Mouse (Mus musculus) left cerebral cortex, postnatal 25 days (tissue): ENCODE results near the gene Dpagt1. TPM values are rescaled to one million over a fixed set of nuclear protein-coding genes. Genes with fewer than 3 reads are reported as not detected.
"Not testable (repeated sequence)": the region's sequence is repeated elsewhere in the genome, so short reads cannot be mapped to it uniquely, and the experiment has no call there.

Experiments used
- DNase-seq, 2 experiments: peaks; one replicate each; pipeline ENCODE4 v3.0.0; 2022; ENCODE audit warnings: low spot score in 2 of 2, mixed read lengths in 1 of 2
- intact Hi-C: fragments of 180-260 bp; cut with DNase I; formaldehyde crosslinking; loops from one replicate; pipeline ENCODE4 v1.15.1; 2025
- microRNA-seq, 2 experiments: library from miRNA; unstranded; fragments of <30 nt; microRNA quantifications; one replicate each; pipeline ENCODE4 v1.2.0; 2022
- total RNA-seq, 2 experiments: library from RNA; stranded (reverse); gene quantifications; 2 replicates each; pipeline ENCODE4 v1.2.3; 2021

Dpagt1 gene
- total RNA-seq, 2 experiments from 2014 or later = 12.5 to 13.8 TPM

DNA sequence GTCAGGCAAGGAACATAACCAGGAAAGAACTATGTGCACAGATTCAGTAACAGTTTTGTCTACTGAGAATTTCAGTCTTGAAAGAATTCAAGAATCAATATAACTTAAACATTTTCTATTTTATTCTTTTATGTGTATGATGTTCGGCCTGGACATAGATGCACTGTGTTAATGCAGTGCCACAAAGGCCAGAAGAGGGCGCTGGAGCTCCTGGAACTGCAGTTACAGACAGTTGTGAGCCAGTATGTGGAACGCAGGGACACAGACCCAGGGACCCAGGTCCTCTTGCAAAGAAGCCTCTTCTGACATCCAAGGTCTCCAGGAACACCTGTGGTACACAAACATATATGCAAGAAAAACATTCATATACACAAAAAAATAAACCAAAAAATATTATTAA, 38.7 kb downstream of the Dpagt1 start:
- no peak for DNase-seq
- intact Hi-C loops = no loop called here

DNA sequence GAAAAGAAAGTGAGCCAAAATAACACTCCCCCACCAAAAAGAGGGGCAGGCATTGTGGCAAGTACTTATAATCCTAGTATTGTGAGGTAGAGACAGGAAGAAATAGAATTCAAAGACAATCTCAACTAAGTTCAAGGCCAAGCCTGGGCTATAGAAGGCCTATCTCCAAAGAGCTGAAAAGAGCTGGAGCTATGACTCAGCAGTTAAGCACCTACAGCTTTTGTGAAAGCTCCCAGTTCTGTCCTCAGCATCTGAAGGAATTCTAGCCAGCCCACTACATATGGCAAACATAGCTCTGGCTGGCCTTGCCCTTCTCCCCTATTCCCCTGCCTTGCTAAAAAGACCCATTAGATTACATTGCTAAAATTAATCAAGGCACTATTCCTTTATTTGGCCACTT, 47.6 kb downstream of the Dpagt1 start:
- intact Hi-C loops = no loop called here
- DNase-seq = no peak

DNA sequence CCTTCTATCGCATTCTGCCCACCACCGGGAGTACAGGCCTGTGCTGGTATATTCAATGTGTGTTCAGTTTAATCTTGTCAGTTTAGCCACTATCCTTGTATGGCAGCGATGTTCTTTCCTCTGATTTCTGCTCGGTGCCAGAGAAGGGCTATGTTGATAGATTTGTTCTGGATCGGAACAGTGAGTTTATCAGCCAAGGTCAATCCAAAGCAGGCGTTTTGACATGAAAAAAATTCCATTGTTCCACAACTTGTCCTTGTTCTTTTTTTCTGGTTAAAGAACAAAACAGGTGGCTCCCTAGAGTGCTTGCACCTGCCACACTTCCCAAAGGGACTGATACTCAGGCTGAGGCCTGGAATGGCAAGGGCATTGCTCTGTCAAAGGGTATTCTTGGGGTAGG, 50.3 kb downstream of the Dpagt1 start:
- intact Hi-C loops = no loop called here
- no peak for DNase-seq

DNA sequence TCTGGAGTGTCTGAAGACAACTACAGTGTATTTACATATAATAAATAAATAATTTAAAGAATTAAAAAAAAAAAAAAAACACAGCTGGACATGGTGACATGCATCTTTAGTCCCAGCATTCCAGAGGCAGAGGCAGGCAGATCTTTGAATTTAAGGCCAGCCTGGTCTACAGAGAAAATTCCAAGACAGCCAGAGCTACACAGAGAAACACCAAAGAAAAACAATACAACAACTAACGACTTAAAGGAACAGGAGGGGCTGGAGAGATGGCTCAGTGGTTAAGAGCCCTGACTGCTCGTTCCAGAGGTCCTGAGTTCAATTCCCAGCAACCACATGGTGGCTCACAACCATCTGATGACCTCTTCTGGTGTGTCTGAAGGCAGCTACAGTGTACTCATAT, 51.5 kb downstream of the Dpagt1 start:
- DNase-seq, intact Hi-C loops: not testable (repeated sequence)

DNA sequence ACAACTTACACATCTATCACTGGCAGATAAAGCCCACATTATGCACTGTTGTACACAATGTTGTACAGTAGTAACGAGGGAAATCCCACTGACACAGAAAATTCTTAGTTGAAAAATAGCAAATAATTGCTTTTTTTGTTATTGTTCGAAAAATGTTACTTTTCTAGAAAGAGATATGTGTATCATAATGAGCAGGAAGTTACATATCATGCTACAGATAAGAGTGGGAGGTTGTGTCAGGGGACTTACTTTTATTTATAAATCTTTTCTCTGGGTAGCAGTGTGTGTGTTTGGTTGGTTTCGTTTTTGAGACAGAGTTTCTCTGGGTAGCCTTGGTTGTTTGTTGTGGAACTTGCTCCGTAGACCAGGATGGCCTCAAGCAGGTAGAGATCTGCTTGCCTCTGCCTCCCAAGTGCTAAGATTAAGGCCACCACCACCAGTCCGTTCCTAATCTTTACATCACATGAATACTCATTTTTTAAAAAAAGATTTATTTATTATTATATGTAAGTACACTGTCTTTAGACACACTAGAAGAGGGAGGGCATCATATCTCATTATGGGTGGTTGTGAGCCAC, 52.4 kb downstream of the Dpagt1 start:
- DNase-seq = no peak
- intact Hi-C loops = no loop called here

DNA sequence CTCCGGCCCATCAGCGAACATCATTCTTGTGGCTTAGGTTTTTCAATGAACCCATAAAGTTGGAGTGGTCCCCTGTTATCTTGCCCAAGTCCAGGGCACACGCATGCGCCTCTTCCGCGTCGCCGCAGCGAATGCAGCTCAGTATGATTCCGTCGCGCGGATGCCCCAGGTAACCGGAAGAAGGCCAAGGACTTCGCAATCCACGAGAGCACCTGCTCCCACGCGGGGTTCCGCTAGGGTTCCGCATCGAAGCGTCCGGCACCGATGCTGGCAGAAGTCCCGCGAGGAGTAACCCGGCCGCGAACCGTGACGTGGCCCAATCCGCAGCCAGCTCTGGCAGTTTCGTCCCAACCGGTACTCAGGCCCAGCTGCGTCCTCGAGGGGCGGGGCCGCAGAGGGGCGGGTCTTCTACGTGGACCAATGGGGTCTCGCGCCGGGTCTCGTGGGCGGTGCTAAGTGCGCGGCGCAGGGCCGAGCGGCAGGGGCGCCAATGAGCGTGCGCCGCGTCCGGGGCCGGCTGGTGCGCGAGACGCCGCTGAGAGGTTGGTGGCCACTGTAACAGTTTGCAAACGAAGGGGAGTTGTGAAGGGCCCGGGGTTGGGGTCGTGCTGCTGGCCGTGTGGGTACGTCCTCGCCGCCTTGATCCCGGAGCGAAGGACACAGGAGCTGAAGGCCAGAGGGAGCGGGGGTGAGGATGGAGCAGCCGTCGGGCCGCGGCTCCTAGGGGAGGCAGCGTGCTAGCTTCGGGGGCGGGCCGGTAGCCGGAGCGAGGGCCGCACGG, 53.4 kb downstream of the Dpagt1 start, which contains the start of gene Hyou1:
Gene Hyou1 (plus strand): TSS at position 437 of the 781 bp plus-strand sequence.
- intact Hi-C loops = no loop called here
- DNase-seq = peak; percentile 99

DNA sequence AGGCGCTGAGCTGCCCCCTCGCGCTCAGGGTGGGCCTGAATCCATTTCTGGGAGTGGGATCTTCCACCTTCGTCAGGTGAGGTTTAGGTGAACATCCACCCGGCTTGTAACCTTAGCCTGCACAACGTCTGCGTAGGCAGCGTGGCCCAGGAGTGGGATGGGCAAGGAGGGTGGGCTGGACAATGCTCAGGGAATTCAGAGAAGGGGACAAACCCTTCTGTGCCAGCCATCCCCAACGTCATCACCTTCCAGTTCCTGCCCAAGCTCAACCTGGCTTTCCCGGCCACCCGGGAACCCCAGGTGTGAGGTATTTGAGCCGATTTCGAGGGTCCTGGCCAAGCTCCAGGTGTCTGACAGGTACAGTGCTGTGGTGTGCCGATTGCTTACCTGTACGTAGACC, 54.0 kb downstream of the Dpagt1 start:
- DNase-seq = no peak
- intact Hi-C loops = no loop called here

Small RNAs within 50 kb of the gene (microRNA-seq; reads per million reads assigned to microRNA genes)
- gene Gm44335 = 0 reads per million in 2 experiments

Other genes with a start within 250 kb of the Dpagt1 start
- 1 to 10 TPM in 1 of 2 experiments, under 1 TPM in 1; 0.55 to 1.6 TPM for gene Mfrp, start 224.3 kb upstream of the Dpagt1 start, total RNA-seq
- 10 to 100 TPM; 23.1 to 26.1 TPM for gene C1qtnf5, start 218.8 kb upstream of the Dpagt1 start, total RNA-seq
- gene Gm49380, start 212.5 kb upstream of the Dpagt1 start, total RNA-seq = under 1 TPM; 0.14 to 0.27 TPM
- gene Rnf26, start 212.5 kb upstream of the Dpagt1 start, total RNA-seq = 10 to 100 TPM; 30.6 to 31.5 TPM
- 10 to 100 TPM; 13.2 to 14.8 TPM for gene Mcam, start 191.6 kb upstream of the Dpagt1 start, total RNA-seq
- gene Cbl, start 92.0 kb upstream of the Dpagt1 start, total RNA-seq = 10 to 100 TPM; 53.4 to 54.2 TPM
- 1 to 10 TPM; 1.3 to 2.0 TPM for gene Ccdc153, start 85.3 kb upstream of the Dpagt1 start, total RNA-seq
- under 1 TPM; 0.53 to 0.73 TPM for gene Pdzd3, start 74.5 kb upstream of the Dpagt1 start, total RNA-seq
- 10 to 100 TPM; 11.6 to 14.0 TPM for gene Nlrx1, start 57.4 kb upstream of the Dpagt1 start, total RNA-seq
- 10 to 100 TPM; 60.5 to 61.6 TPM for gene Abcg4, start 37.4 kb upstream of the Dpagt1 start, total RNA-seq
- gene Hinfp, start 20.3 kb upstream of the Dpagt1 start, total RNA-seq = 10 to 100 TPM; 28.4 to 28.6 TPM
- gene C2cd2l, start 5.7 kb upstream of the Dpagt1 start, total RNA-seq = 100 to 1,000 TPM; 207 to 225 TPM
- gene H2afx, start 8.7 kb downstream of the Dpagt1 start, total RNA-seq = 10 to 100 TPM; 56.6 to 56.8 TPM
- 10 to 100 TPM; 14.8 to 22.0 TPM for gene Hmbs, start 18.2 kb downstream of the Dpagt1 start, total RNA-seq
- gene Vps11, start 35.7 kb downstream of the Dpagt1 start, total RNA-seq = 10 to 100 TPM; 47.3 to 47.4 TPM
- 100 to 1,000 TPM; 142 to 144 TPM for gene Hyou1, start 53.5 kb downstream of the Dpagt1 start, total RNA-seq
- gene Slc37a4, start 70.8 kb downstream of the Dpagt1 start, total RNA-seq = 10 to 100 TPM; 27.3 to 29.1 TPM
- gene Rps25, start 81.1 kb downstream of the Dpagt1 start, total RNA-seq = 100 to 1,000 TPM; 615 to 632 TPM
- 10 to 100 TPM; 67.6 to 68.8 TPM for gene Trappc4, start 81.6 kb downstream of the Dpagt1 start, total RNA-seq
- 10 to 100 TPM; 14.6 to 15.8 TPM for gene Ccdc84, start 92.5 kb downstream of the Dpagt1 start, total RNA-seq
- gene Foxr1, start 115.1 kb downstream of the Dpagt1 start, total RNA-seq = not detected
- not detected for gene Upk2, start 129.0 kb downstream of the Dpagt1 start, total RNA-seq
- gene Bcl9l, start 156.8 kb downstream of the Dpagt1 start, total RNA-seq = 10 to 100 TPM; 60.3 to 60.9 TPM
- not detected for gene Cxcr5, start 235.9 kb downstream of the Dpagt1 start, total RNA-seq